Mouse (Mus musculus): ENCODE data around the gene Lst1.

GRCm38 (mm10) chr17:35156461-35157200 lies 31.6 kb downstream of the Lst1 start:
- TF ChIP-seq POLR2A (IDR thresholded peaks at IDR 0.05; ENCODE audit: extremely low read depth, insufficient read depth, low read length) (no peak), CTCF (IDR thresholded peaks at IDR 0.05; ENCODE audit: extremely low read depth, insufficient read depth, low read length) (no peak)

Data from cortical plate, adult 2 months (tissue).